9 mouse cellular contexts compared by ENCODE assay signal in the genomic region with DNA sequence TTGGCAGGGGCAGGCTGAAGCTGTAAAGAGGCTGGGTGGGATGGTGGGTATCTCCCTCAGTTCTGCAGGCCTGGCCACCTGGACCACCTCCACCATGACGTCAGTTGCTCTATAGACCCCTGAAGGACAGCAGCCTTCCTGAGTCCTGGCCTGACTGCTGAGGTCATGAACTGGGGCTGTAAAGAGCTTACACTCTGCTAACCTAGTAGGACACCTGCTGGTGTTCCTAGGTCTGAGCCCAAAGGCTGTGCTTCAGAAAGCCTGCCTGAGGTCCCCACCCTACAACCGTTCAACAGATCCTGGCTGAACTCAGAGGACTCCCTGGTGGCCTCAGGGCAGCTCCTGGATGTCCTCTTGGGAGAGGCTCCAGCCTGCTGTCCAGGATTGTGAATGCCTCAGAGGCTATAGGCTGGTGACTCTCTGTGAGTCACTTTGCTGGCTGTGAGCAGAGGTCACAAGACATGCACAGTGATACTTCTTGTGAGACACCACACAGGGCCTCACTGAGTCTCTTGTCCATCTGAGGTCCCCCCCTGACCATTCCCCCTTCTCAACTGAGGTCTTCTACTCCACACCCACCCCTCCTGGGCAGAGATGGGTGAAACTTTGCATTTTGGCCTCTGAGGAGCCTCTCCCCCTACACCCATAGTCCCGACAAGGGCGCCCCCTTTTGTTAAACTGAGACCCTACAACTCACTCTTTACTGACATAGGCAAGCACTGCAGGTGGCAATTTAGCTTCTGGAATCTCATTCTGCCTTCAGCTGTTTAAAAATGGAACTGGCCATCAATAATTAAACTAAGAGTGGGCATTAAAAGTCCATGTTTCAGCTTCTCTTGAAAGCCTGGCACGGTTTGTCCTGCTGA.
DNase-seq lines count a peak whose midpoint lies in the region; ATAC-seq and TF ChIP-seq lines count a peak whose summit lies in the region.
"Had no signal": no experiment of that assay in that cellular context is flagged by ENCODE, and none has a peak within 500 bp of the region (broad histone marks: within the 10 kb centered on the region; RNA-seq: fewer than 3 reads in every experiment).

No protein-coding gene starts in this region.

- H3K9me3 ChIP-seq in lung, postnatal 0 days (ENCODE audit: low read length) = no peaks in the 10 kb centered on the region
- no peaks in the 10 kb centered on the region for H3K9me3 ChIP-seq in neural tube, embryonic 15.5 days (replicated peaks)

- H3K27me3 ChIP-seq in lung, postnatal 0 days (replicated peaks; ENCODE audit: insufficient read depth, low read length) = no peaks in the 10 kb centered on the region
- peaks cover 18% of the 10 kb centered on the region; the same call in 1 of the 2 replicates for H3K27me3 ChIP-seq in neural tube, embryonic 15.5 days (replicated peaks)

- H3K36me3 ChIP-seq in lung, postnatal 0 days (ENCODE audit: insufficient read depth, low read length) = no peaks in the 10 kb centered on the region
- H3K36me3 ChIP-seq in neural tube, embryonic 15.5 days = no peaks in the 10 kb centered on the region

- TF ChIP-seq EP300 in lung, postnatal 0 days (IDR thresholded peaks at IDR 0.05) = no peak

- H3K4me2 ChIP-seq in lung, postnatal 0 days (replicated peaks; ENCODE audit: low read depth, low read length) = no peak overlapping the region
- no peak overlapping the region for H3K4me2 ChIP-seq in neural tube, embryonic 15.5 days

- 0 out of 2 replicates have a peak, but pooled peaks cover 3% of the 10 kb centered on the region for H3K4me1 ChIP-seq in lung, postnatal 0 days (ENCODE audit: insufficient read depth, low read depth, low read length)
- H3K4me1 ChIP-seq in neural tube, embryonic 15.5 days = peaks cover 26% of the 10 kb centered on the region

- no peak overlapping the region for H3K4me3 ChIP-seq in gastrocnemius, adult 2 months
- H3K4me3 ChIP-seq in lung, postnatal 0 days (ENCODE audit: low read depth, low read length) = no peak overlapping the region
- no peak overlapping the region for H3K4me3 ChIP-seq in neural tube, embryonic 15.5 days (replicated peaks)

- intact Hi-C loops in gastrocnemius, adult 2 months (cut with DNase I) = loop anchor here (2.0 kb wide), 1 partner anchor 107 kb away; no protein-coding TSS in a partner anchor

- peak; percentile 53 for TF ChIP-seq CTCF in gastrocnemius, adult 2 months (IDR thresholded peaks at IDR 0.05)
- peak; percentile 27 for TF ChIP-seq CTCF in lung, postnatal 0 days (IDR thresholded peaks at IDR 0.05)

- ATAC-seq in lung, postnatal 0 days = no peak
- ATAC-seq in neural tube, embryonic 15.5 days (ENCODE audit: low FRiP score) = no peak

- WGBS in lung, postnatal 0 days = 44% methylated on average over 5 of the region's 5 CpGs
- WGBS in neural tube, embryonic 15.5 days = 44% methylated on average over 5 of the region's 5 CpGs

- no peak for DNase-seq in gastrocnemius, adult 2 months
- no peak for DNase-seq in gastrocnemius, postnatal 4 days (ENCODE audit: low spot score in 2 of 2)
- DNase-seq in 3T3-L1 (ENCODE audit: low read depth, low spot score) (peak; percentile 88), ZHBTc4 (ENCODE audit: low read depth, low spot score) (peak; percentile 18)
- DNase-seq in lung, postnatal 0 days (ENCODE audit: low spot score) = no peak
- no peak for DNase-seq in neural tube, embryonic 10.5 days (ENCODE audit: extremely low spot score, low spot score)
- no peak for DNase-seq in cerebellum, postnatal 4 days (ENCODE audit: low spot score in 2 of 2)
- DNase-seq: gastrocnemius, postnatal 14 days had no signal

- H3K27ac ChIP-seq in gastrocnemius, adult 2 months = no peak overlapping the region
- H3K27ac ChIP-seq in lung, postnatal 0 days (ENCODE audit: low read length) = no peak overlapping the region
- no peak overlapping the region for H3K27ac ChIP-seq in neural tube, embryonic 15.5 days (replicated peaks)

- H3K9ac ChIP-seq in lung, postnatal 0 days (replicated peaks; ENCODE audit: low read depth) = no peak overlapping the region
- H3K9ac ChIP-seq in neural tube, embryonic 15.5 days (replicated peaks) = no peak overlapping the region

Comparison
In these comparisons a context has a peak if more than half of its experiments do, and no peak if none do; other contexts are left out.
1. DNase-seq: peak in 3T3-L1 (single experiment) and ZHBTc4 (single experiment); none in gastrocnemius, adult 2 months (single experiment), gastrocnemius, postnatal 4 days (0 of 2), lung, postnatal 0 days (single experiment), neural tube, embryonic 10.5 days (single experiment) and cerebellum, postnatal 4 days (0 of 2).